Mouse (Mus musculus) CH12.LX (cell line): ENCODE measurements around the gene Stk32b. TPM values are rescaled to one million over a fixed set of nuclear protein-coding genes. Genes with fewer than 3 reads are reported as not detected.
A peak's percentile ranks its signal among the peaks of the same experiment; 100 is the strongest.

ENCODE experiments used
- DNase-seq: peaks from one replicate; pipeline ENCODE4 v3.0.0-alpha.2; 2013; ENCODE audit errors: extremely low read depth
- H3K27ac ChIP-seq: 2 replicates; pipeline ENCODE4 v1.5.1; 2012; ENCODE audit warnings: low read depth, mild to moderate bottlenecking, control low read depth, moderate library complexity; ENCODE audit not compliant: insufficient read depth
- H3K27me3 ChIP-seq: replicated peaks from 2 replicates; pipeline ENCODE3; 2012; ENCODE audit warnings: inconsistent platforms
- H3K36me3 ChIP-seq, 2 experiments: replicated peaks in 1 of 2; 2 replicates each; pipeline versions ENCODE3 to v1.6.1; 2012; ENCODE audit warnings: inconsistent platforms in 1 of 2, low read length in 1 of 2, mild to moderate bottlenecking in 1 of 2, mixed read lengths in 1 of 2, moderate library complexity in 1 of 2; ENCODE audit not compliant: control insufficient read depth in 1 of 2, insufficient read depth in 1 of 2
- H3K4me1 ChIP-seq, 2 experiments: 2 replicates each; pipeline ENCODE4 v1.6.1; 2012; ENCODE audit warnings: inconsistent platforms in 1 of 2, moderate library complexity in 1 of 2; ENCODE audit not compliant: insufficient read depth in 2 of 2, control insufficient read depth in 1 of 2
- H3K4me2 ChIP-seq: 2 replicates; pipeline ENCODE4 v1.6.1; 2012; ENCODE audit warnings: low read depth, mild to moderate bottlenecking, control low read depth; ENCODE audit not compliant: poor library complexity, insufficient read depth, severe bottlenecking
- H3K4me3 ChIP-seq, 3 experiments: fragments of 150-350 bp in 1 of 3; sonication (generic) in 1 of 3; replicated peaks in 1 of 3; 2 replicates each; pipeline versions ENCODE3 to v1.5.1; 2011 to 2012; ENCODE audit warnings: low read depth in 2 of 3, low read length in 2 of 3, mild to moderate bottlenecking in 2 of 3, moderate library complexity in 2 of 3, control low read depth in 1 of 3, improper control_type of control experiment in 1 of 3, inconsistent platforms in 1 of 3, mixed read lengths in 1 of 3; ENCODE audit not compliant: poor library complexity in 1 of 3
- H3K79me2 ChIP-seq: replicated peaks from 2 replicates; pipeline ENCODE4 v1.6.1; 2012; ENCODE audit warnings: mild to moderate bottlenecking, moderate library complexity; ENCODE audit not compliant: control insufficient read depth, poor library complexity, insufficient read depth, severe bottlenecking; ENCODE audit errors: extremely low read depth
- H3K9ac ChIP-seq: 2 replicates; pipeline ENCODE4 v1.6.1; 2012; ENCODE audit warnings: low read depth, mild to moderate bottlenecking, control low read depth, moderate library complexity; ENCODE audit not compliant: insufficient read depth
- H3K9me3 ChIP-seq: replicated peaks from 2 replicates; pipeline ENCODE3; 2012; ENCODE audit warnings: low read length, inconsistent platforms, mixed read lengths
- BHLHE40 ChIP-seq: IDR thresholded peaks from 2 replicates; pipeline ENCODE4 v1.6.1; 2011; ENCODE audit warnings: mild to moderate bottlenecking, low read depth, low read length, improper control_type of control experiment
- CTCF ChIP-seq, 2 experiments: IDR thresholded peaks in 1 of 2; conservative IDR thresholded peaks in 1 of 2; 2 replicates each; pipeline ENCODE4 v1.5.1; 2011 to 2012; ENCODE audit warnings: low read depth in 2 of 2, low read length in 2 of 2, improper control_type of control experiment in 1 of 2, inconsistent platforms in 1 of 2, mild to moderate bottlenecking in 1 of 2, moderate library complexity in 1 of 2
- ELF1 ChIP-seq: IDR thresholded peaks from 2 replicates; pipeline ENCODE4 v1.6.1; 2014; ENCODE audit warnings: low read depth, mild to moderate bottlenecking, inconsistent platforms, low read length, improper control_type of control experiment
- ETS1 ChIP-seq: conservative IDR thresholded peaks from 2 replicates; pipeline ENCODE4 v1.6.1; 2012; ENCODE audit warnings: low read depth, mild to moderate bottlenecking, inconsistent platforms, low read length, improper control_type of control experiment, moderate library complexity
- KAT2A ChIP-seq: IDR thresholded peaks from 2 replicates; pipeline ENCODE4 v1.6.1; 2012; ENCODE audit warnings: low read length, improper control_type of control experiment, inconsistent platforms; ENCODE audit not compliant: insufficient replicate concordance
- MAX ChIP-seq: IDR thresholded peaks from 2 replicates; pipeline ENCODE4 v1.6.1; 2011; ENCODE audit warnings: low read length, improper control_type of control experiment
- MAZ ChIP-seq: IDR thresholded peaks from 2 replicates; pipeline ENCODE4 v1.6.1; 2012; ENCODE audit warnings: low read depth, mild to moderate bottlenecking, inconsistent platforms, low read length, improper control_type of control experiment, moderate library complexity
- MXI1 ChIP-seq: IDR thresholded peaks from 2 replicates; pipeline ENCODE4 v1.6.1; 2011; ENCODE audit warnings: mild to moderate bottlenecking, low read depth, low read length, improper control_type of control experiment
- MYC ChIP-seq: IDR thresholded peaks from 2 replicates; pipeline ENCODE4 v1.6.1; 2011; ENCODE audit warnings: low read depth, mild to moderate bottlenecking, improper control_type of control experiment, low read length
- RAD21 ChIP-seq: IDR thresholded peaks from 2 replicates; pipeline ENCODE4 v1.6.1; 2011; ENCODE audit warnings: low read depth, mild to moderate bottlenecking, low read length, improper control_type of control experiment, moderate library complexity
- UBTF ChIP-seq: IDR thresholded peaks from 2 replicates; pipeline ENCODE4 v1.6.1; 2012; ENCODE audit warnings: low read depth, mild to moderate bottlenecking, inconsistent platforms, low read length, improper control_type of control experiment, moderate library complexity
- dilution Hi-C: fragments of 300-500 bp; cut with MboI; formaldehyde crosslinking; loops from 2 replicates; pipeline ENCODE4 v1.14.3; 2020; ENCODE audit warnings: low sequenced_read_pairs; ENCODE audit not compliant: extremely low pct_unique_long_range_greater_than_20kb, extremely low pct_ligation_motif_present
- in situ Hi-C: fragments of 300-500 bp; cut with MboI; formaldehyde crosslinking; loops from 3 replicates; pipeline ENCODE4 v1.14.3; 2019; ENCODE audit warnings: low sequenced_read_pairs, low pct_ligation_motif_present, low pct_unique_long_range_greater_than_20kb, mixed read lengths
- polyA plus RNA-seq: library from polyadenylated mRNA; unstranded; fragments of >175 nt; gene quantifications from 2 replicates; pipeline ENCODE4 v1.2.1, GENCODE M21; 2012; ENCODE audit warnings: low read depth; ENCODE audit not compliant: insufficient read length
- total RNA-seq, 2 experiments: library from RNA; depleted of rRNA; stranded (reverse); fragments of 300-350 nt in 1 of 2; fragments of >200 nt in 1 of 2; gene quantifications; 2 replicates each; pipeline ENCODE4 v1.2.3; 2012 to 2014

The Stk32b gene
- total and polyA plus RNA-seq, 3 experiments = not detected

- Histone ChIP-seq H3K27me3 (peaks cover 49% of the 10 kb centered on the region), H3K4me3 (no peak overlapping the region), H3K36me3 (no peaks in the 10 kb centered on the region), H3K9me3 (peaks cover 16% of the 10 kb centered on the region)
- in situ Hi-C loops = no loop called here
- DNase-seq = no peak
- TF ChIP-seq MXI1 = no peak
- no peak for TF ChIP-seq UBTF
- no peak for TF ChIP-seq CTCF (conservative IDR thresholded peaks at IDR 0.05 in 1 of 2, IDR thresholded peaks at IDR 0.05 in 1 of 2; ENCODE audit: low read depth in 2 of 2, low read length in 2 of 2)
- TF ChIP-seq MAX = no peak
- TF ChIP-seq BHLHE40 = no peak
- TF ChIP-seq MAZ = no peak
- TF ChIP-seq, all 38 proteins: peak for 0
- dilution Hi-C loops = no loop called here
- Histone ChIP-seq H3K79me2 (no peaks in the 10 kb centered on the region), H3K4me1 (peaks cover 0 to 4% of the 10 kb centered on the region in 2 experiments; a peak in 1 of 4 replicates), H3K9ac (no peak overlapping the region), H3K4me2 (no peak overlapping the region), H3K27ac (no peak overlapping the region)
These were observed 7.6 kb downstream of the Stk32b start for GRCm38 (mm10) chr5:37709257-37709904.

- peaks cover 16% of the 10 kb centered on the region for H3K9me3 ChIP-seq
These were observed 8.8 kb downstream of the Stk32b start for GRCm38 (mm10) chr5:37708124-37708523.

GRCm38 (mm10) chr5:37704962-37705361 is 12.0 kb downstream of the Stk32b start:
- no peak overlapping the region for H3K4me3 ChIP-seq
- no peak for DNase-seq
- no peak overlapping the region for H3K9ac ChIP-seq
- no peak overlapping the region for H3K4me2 ChIP-seq
- H3K9me3 ChIP-seq = peaks cover 14% of the 10 kb centered on the region
- H3K27ac ChIP-seq = no peak overlapping the region
- no peaks in the 10 kb centered on the region for H3K4me1 ChIP-seq
- in situ Hi-C loops = no loop called here
- H3K79me2 ChIP-seq = no peaks in the 10 kb centered on the region
- TF ChIP-seq ETS1 (no peak), MAX (no peak), ELF1 (no peak), KAT2A (no peak)
- no peaks in the 10 kb centered on the region for H3K36me3 ChIP-seq
- dilution Hi-C loops = no loop called here
- peaks cover 41% of the 10 kb centered on the region for H3K27me3 ChIP-seq

More at GRCm38 (mm10) chr5:37708124-37708523, 8.8 kb downstream of the Stk32b start:
- no peak overlapping the region for H3K4me3 ChIP-seq
- H3K4me2 ChIP-seq = no peak overlapping the region
- H3K4me1 ChIP-seq = no peaks in the 10 kb centered on the region
- in situ Hi-C loops (no loop called here), dilution Hi-C loops (no loop called here)
- no peak overlapping the region for H3K9ac ChIP-seq
- no peaks in the 10 kb centered on the region for H3K79me2 ChIP-seq
- H3K36me3 ChIP-seq = no peaks in the 10 kb centered on the region
- peaks cover 41% of the 10 kb centered on the region for H3K27me3 ChIP-seq
- no peak overlapping the region for H3K27ac ChIP-seq
- DNase-seq = peak; percentile 2
- peak; percentile 10 to 34; a peak in 1 of 4 replicates for TF ChIP-seq CTCF (conservative IDR thresholded peaks at IDR 0.05 in 1 of 2, IDR thresholded peaks at IDR 0.05 in 1 of 2; ENCODE audit: low read depth in 2 of 2, low read length in 2 of 2)
- no peak for TF ChIP-seq MYC
- peak; percentile 23 for TF ChIP-seq RAD21
